Mouse (Mus musculus): ENCODE measurements around the gene Atp8b4. TPM values are rescaled to one million over a fixed set of nuclear protein-coding genes. Genes with fewer than 3 reads are reported as not detected.

The Atp8b4 gene
- polyA plus RNA-seq, 1 experiment from 2014 or later, result 0.09 TPM

DNA sequence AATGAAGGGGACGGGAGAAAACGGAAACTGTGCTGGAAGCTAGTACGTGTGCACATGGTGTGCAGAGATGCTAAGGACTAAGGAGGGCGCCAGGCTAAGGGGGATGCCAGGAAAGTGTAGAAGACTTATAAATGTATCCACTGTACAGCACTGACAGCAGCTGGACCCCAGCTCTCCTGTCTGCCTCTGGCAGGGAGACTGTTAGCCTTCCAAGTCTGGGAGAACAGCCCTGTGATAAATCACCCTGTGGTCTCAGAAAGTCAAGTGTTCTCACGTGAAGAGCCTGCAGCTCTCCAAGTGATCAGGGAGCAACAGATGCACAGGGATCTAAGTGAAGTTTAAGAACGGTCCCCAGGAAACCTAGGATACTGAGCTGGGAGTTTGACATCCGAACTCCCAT is 209.8 kb downstream of the Atp8b4 start:
- Histone ChIP-seq H3K27me3 (ENCODE audit: control insufficient read depth, insufficient read depth, low read length) (no peaks in the 10 kb centered on the region), H3K4me2 (ENCODE audit: low read depth) (no peak overlapping the region), H3K4me3 (ENCODE audit: low read depth, low read length) (no peak overlapping the region), H3K9me3 (ENCODE audit: control insufficient read depth, low read length) (no peaks in the 10 kb centered on the region), H3K9ac (ENCODE audit: low read length) (no peak overlapping the region), H3K4me1 (ENCODE audit: control insufficient read depth, insufficient read depth, low read length) (no peaks in the 10 kb centered on the region), H3K36me3 (ENCODE audit: control insufficient read depth, insufficient read depth, low read length) (no peaks in the 10 kb centered on the region), H3K27ac (ENCODE audit: low read depth, low read length) (no peak overlapping the region)
- ATAC-seq (ENCODE audit: insufficient read depth, low FRiP score, low TSS enrichment), result no peak
- DNase-seq (ENCODE audit: low spot score), result no peak
- 80% methylated on average over 7 of the region's 7 CpGs for WGBS

DNA sequence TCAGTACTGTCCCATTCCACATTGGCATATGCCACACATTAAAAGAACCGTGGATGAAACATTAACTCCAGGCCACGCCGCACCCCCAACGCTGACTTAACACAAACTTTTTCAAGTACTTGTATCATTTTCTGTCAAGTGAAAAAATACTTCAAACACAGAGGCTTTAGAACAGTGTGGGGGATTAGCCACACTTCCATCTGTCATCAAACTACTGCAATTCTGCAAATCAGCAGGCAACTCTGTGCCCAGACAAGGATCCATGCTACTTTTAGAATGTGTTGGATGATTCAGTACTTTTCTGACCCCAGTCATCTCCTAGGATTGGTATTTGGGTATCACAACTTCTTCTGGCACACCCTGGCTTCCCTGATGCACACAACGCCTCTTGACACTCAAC is 212.5 kb downstream of the Atp8b4 start:
- DNase-seq (ENCODE audit: low spot score), result no peak
- Histone ChIP-seq H3K27ac (ENCODE audit: low read depth, low read length) (no peak overlapping the region), H3K9ac (ENCODE audit: low read length) (no peak overlapping the region), H3K27me3 (ENCODE audit: control insufficient read depth, insufficient read depth, low read length) (no peaks in the 10 kb centered on the region), H3K36me3 (ENCODE audit: control insufficient read depth, insufficient read depth, low read length) (no peaks in the 10 kb centered on the region), H3K4me2 (ENCODE audit: low read depth) (no peak overlapping the region), H3K4me1 (ENCODE audit: control insufficient read depth, insufficient read depth, low read length) (no peaks in the 10 kb centered on the region), H3K4me3 (ENCODE audit: low read depth, low read length) (no peak overlapping the region), H3K9me3 (ENCODE audit: control insufficient read depth, low read length) (no peaks in the 10 kb centered on the region)
- WGBS, result 88% methylated on average over 5 of the region's 5 CpGs
- ATAC-seq (ENCODE audit: insufficient read depth, low FRiP score, low TSS enrichment), result no peak

DNA sequence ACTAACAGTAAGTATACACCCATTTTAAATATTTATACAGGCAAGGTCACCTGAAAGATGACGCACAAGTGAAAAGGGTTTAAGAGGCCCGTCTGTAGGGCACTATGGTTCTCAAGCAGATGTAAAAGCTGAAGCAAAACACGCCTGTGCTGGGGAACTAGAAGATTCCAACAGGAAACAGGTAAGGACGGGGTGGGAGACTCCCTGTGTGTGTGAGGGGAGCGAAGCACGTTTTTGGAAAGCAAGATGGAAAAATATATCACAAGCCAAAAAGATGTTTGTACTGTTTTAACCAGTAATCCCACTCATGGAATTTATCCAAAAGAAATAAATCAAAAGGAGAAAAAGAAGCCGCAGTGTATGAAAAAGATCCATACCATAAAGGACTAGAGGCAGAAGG is 214.1 kb downstream of the Atp8b4 start:
- H3K9me3 ChIP-seq (ENCODE audit: control insufficient read depth, low read length), result no peaks in the 10 kb centered on the region
- no peak overlapping the region for H3K9ac ChIP-seq (ENCODE audit: low read length)
- ATAC-seq (ENCODE audit: insufficient read depth, low FRiP score, low TSS enrichment) (no peak), DNase-seq (ENCODE audit: low spot score) (no peak)
- H3K4me1 ChIP-seq (ENCODE audit: control insufficient read depth, insufficient read depth, low read length), result no peaks in the 10 kb centered on the region
- no peak overlapping the region for H3K27ac ChIP-seq (ENCODE audit: low read depth, low read length)
- H3K4me2 ChIP-seq (ENCODE audit: low read depth), result no peak overlapping the region
- H3K27me3 ChIP-seq (ENCODE audit: control insufficient read depth, insufficient read depth, low read length), result no peaks in the 10 kb centered on the region
- no peak overlapping the region for H3K4me3 ChIP-seq (ENCODE audit: low read depth, low read length)
- no peaks in the 10 kb centered on the region for H3K36me3 ChIP-seq (ENCODE audit: control insufficient read depth, insufficient read depth, low read length)
- 86% methylated on average over 7 of the region's 7 CpGs for WGBS

DNA sequence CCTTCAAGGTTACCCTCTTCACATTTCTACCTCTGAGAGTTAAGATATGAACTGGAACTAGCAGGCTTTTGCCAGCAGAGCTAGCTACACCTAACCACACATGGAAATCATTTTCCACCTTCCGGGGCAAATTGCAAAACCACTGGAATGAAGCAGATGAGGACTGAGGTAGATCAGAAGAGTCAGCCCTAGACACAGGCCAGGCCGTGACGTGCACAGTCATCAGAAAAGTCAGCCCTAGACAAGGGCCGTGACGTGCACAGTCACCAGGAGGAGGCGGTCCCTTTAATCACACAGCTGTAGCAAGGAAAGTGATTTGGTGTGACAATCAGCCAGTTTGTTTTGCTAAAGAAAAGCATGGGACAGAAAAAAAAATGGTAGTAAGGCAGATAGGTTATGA is 216.4 kb downstream of the Atp8b4 start:
- H3K27ac ChIP-seq (ENCODE audit: low read depth, low read length), result no peak overlapping the region
- H3K9me3 ChIP-seq (ENCODE audit: control insufficient read depth, low read length), result no peaks in the 10 kb centered on the region
- ATAC-seq (ENCODE audit: insufficient read depth, low FRiP score, low TSS enrichment) (no peak), DNase-seq (ENCODE audit: low spot score) (no peak)
- 77% methylated on average over 6 of the region's 6 CpGs for WGBS
- no peak overlapping the region for H3K9ac ChIP-seq (ENCODE audit: low read length)
- no peaks in the 10 kb centered on the region for H3K36me3 ChIP-seq (ENCODE audit: control insufficient read depth, insufficient read depth, low read length)
- no peak overlapping the region for H3K4me2 ChIP-seq (ENCODE audit: low read depth)
- no peak overlapping the region for H3K4me3 ChIP-seq (ENCODE audit: low read depth, low read length)
- H3K4me1 ChIP-seq (ENCODE audit: control insufficient read depth, insufficient read depth, low read length), result no peaks in the 10 kb centered on the region
- no peaks in the 10 kb centered on the region for H3K27me3 ChIP-seq (ENCODE audit: control insufficient read depth, insufficient read depth, low read length)

DNA sequence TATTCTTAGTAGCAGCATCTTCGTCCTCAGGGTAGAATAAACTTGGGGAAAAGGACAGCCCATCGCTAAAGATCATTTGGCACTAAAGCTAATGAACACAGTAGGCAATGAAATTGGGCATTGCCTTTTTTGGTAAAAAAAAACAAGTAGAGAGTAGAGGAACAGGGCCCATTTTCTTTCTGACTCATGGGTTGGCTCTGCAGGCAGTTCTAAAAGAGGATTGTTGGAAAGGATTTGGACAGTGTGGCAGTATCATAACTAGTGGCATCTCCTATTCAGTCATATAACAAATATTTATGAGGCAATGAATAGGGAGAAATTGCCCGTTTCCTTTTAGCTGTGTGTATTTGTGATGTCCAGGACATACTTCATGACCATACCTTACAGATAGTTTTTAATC is 217.4 kb downstream of the Atp8b4 start:
- no peak for ATAC-seq (ENCODE audit: insufficient read depth, low FRiP score, low TSS enrichment)
- H3K9me3 ChIP-seq (ENCODE audit: control insufficient read depth, low read length), result no peaks in the 10 kb centered on the region
- no peak overlapping the region for H3K4me3 ChIP-seq (ENCODE audit: low read depth, low read length)
- WGBS, result 78% methylated on average over 3 of the region's 3 CpGs
- H3K4me1 ChIP-seq (ENCODE audit: control insufficient read depth, insufficient read depth, low read length), result no peaks in the 10 kb centered on the region
- no peaks in the 10 kb centered on the region for H3K36me3 ChIP-seq (ENCODE audit: control insufficient read depth, insufficient read depth, low read length)
- H3K4me2 ChIP-seq (ENCODE audit: low read depth), result no peak overlapping the region
- H3K27ac ChIP-seq (ENCODE audit: low read depth, low read length), result no peak overlapping the region
- no peaks in the 10 kb centered on the region for H3K27me3 ChIP-seq (ENCODE audit: control insufficient read depth, insufficient read depth, low read length)
- H3K9ac ChIP-seq (ENCODE audit: low read length), result no peak overlapping the region
- DNase-seq (ENCODE audit: low spot score), result no peak

DNA sequence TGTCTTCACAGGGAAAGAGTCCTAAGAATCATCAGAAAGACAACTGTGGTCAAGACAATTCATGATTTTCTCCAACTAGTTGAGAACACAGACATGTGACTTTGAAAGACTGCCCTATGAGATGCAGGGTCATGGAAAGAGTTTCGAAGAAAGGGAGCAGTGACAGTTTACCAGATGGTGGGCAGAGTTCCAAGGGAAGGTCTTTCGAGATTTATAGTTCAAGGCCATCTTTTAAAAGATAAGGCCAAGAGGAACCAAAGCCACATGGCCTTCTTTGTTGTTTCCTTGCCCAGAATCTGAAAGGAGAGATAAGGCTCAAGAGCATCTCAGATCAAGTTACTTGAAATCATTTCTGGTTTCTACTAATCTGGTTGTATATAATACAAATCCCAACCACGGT is 225.0 kb downstream of the Atp8b4 start:
- Histone ChIP-seq H3K4me2 (ENCODE audit: low read depth) (no peak overlapping the region), H3K9ac (ENCODE audit: low read length) (no peak overlapping the region), H3K4me1 (ENCODE audit: control insufficient read depth, insufficient read depth, low read length) (no peaks in the 10 kb centered on the region), H3K9me3 (ENCODE audit: control insufficient read depth, low read length) (no peaks in the 10 kb centered on the region), H3K36me3 (ENCODE audit: control insufficient read depth, insufficient read depth, low read length) (no peaks in the 10 kb centered on the region), H3K27ac (ENCODE audit: low read depth, low read length) (no peak overlapping the region), H3K27me3 (ENCODE audit: control insufficient read depth, insufficient read depth, low read length) (no peaks in the 10 kb centered on the region), H3K4me3 (ENCODE audit: low read depth, low read length) (no peak overlapping the region)
- DNase-seq (ENCODE audit: low spot score), result no peak
- ATAC-seq (ENCODE audit: insufficient read depth, low FRiP score, low TSS enrichment), result no peak
- WGBS, result 88% methylated on average over 3 of the region's 3 CpGs

DNA sequence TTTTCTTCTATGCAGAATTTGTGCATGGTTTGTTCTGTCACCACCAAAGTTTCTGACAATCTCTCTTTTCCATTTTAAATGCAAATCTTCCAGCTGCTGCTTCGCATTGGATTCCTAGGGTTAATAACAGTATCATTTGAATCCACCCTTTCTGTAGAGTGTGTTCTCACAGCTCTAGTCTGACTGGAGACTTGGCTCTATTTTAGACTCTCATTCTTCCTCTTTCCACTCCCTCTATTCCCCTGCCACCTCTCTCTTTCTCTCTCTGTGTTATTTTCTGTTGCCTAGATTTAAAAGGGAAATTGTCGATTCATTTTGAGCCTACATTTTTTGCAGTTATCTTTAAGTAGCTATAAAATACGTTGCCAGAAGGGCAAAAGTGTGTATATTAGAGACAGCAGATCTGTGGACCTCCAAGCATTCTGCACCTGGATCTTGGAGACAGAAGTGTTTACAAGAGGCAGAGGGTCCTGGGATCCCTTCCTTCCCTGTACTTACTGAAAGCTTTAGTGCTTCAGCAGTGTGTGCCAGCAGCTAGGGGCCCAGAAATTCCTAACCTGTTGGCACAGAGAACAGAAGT is 225.6 kb downstream of the Atp8b4 start:
- Histone ChIP-seq H3K27ac (ENCODE audit: low read depth, low read length) (no peak overlapping the region), H3K9me3 (ENCODE audit: control insufficient read depth, low read length) (no peaks in the 10 kb centered on the region), H3K4me3 (ENCODE audit: low read depth, low read length) (no peak overlapping the region), H3K4me1 (ENCODE audit: control insufficient read depth, insufficient read depth, low read length) (no peaks in the 10 kb centered on the region), H3K9ac (ENCODE audit: low read length) (no peak overlapping the region), H3K4me2 (ENCODE audit: low read depth) (no peak overlapping the region), H3K27me3 (ENCODE audit: control insufficient read depth, insufficient read depth, low read length) (no peaks in the 10 kb centered on the region), H3K36me3 (ENCODE audit: control insufficient read depth, insufficient read depth, low read length) (no peaks in the 10 kb centered on the region)
- WGBS, result 88% methylated on average over 3 of the region's 3 CpGs
- ATAC-seq (ENCODE audit: insufficient read depth, low FRiP score, low TSS enrichment) (no peak), DNase-seq (ENCODE audit: low spot score) (no peak)

DNA sequence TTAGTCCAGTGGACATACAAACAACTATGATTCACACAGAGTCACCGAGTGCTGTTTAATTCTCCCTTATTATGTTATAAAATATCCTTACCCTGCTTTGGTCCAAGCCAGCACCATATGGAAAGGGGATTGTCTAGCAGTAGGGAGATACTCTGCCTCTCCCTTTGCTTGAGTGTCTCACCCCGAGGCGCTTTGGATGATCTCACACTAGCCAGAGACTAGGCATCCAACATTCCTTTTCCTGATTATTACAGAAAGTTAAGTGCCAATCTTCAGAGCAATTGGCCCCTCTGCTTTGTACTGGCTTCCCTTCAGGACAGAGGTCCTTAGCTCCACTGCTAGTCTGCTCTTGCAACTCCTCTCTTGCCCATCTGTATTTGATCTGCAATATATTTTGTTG is 226.2 kb downstream of the Atp8b4 start:
- no peak overlapping the region for H3K4me3 ChIP-seq (ENCODE audit: low read depth, low read length)
- no peak overlapping the region for H3K4me2 ChIP-seq (ENCODE audit: low read depth)
- ATAC-seq (ENCODE audit: insufficient read depth, low FRiP score, low TSS enrichment) (no peak), DNase-seq (ENCODE audit: low spot score) (no peak)
- no peak overlapping the region for H3K9ac ChIP-seq (ENCODE audit: low read length)
- H3K36me3 ChIP-seq (ENCODE audit: control insufficient read depth, insufficient read depth, low read length), result no peaks in the 10 kb centered on the region
- H3K9me3 ChIP-seq (ENCODE audit: control insufficient read depth, low read length), result no peaks in the 10 kb centered on the region
- H3K27me3 ChIP-seq (ENCODE audit: control insufficient read depth, insufficient read depth, low read length), result no peaks in the 10 kb centered on the region
- no peaks in the 10 kb centered on the region for H3K4me1 ChIP-seq (ENCODE audit: control insufficient read depth, insufficient read depth, low read length)
- 88% methylated on average over 3 of the region's 3 CpGs for WGBS
- no peak overlapping the region for H3K27ac ChIP-seq (ENCODE audit: low read depth, low read length)
